26 mouse cellular contexts compared by ENCODE assay signal in the genomic region with DNA sequence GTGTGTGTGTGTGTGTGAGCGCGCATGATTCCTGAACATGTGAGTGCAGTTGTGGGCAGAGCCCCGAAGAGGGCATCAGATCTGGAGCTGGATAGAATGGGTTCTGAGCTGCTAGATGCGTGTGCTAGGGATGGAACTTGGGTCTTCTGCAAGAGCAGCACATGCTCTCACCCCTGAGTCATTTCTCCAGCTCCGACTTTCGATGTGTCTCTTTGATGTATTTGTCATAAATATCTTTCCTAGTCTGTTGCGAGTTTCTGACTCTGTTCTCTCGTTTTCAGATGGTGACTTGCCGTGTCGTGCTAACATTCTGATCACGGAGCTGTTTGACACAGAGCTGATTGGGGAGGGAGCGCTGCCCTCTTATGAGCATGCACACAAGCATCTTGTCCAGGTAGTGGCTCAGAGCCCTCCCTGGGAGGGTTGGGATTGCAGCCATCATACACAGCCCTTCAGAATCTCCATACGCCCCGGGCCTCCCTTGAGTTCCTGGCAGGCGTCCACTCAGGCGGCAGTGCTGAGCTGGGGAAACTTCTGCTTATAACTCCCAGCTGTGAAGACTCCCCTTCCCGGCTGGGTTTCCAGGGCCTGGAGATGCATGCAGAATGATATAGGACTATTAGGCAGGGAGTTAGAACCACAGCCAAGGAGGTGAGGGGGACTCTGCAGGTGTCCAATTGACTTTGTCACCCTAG. TPM values are rescaled to one million over a fixed set of nuclear protein-coding genes. Genes with fewer than 3 reads are reported as not detected.
DNase-seq lines count a peak whose midpoint lies in the region; ATAC-seq and TF ChIP-seq lines count a peak whose summit lies in the region.
"Had no signal": no experiment of that assay in that cellular context is flagged by ENCODE, and none has a peak within 500 bp of the region (broad histone marks: within the 10 kb centered on the region; RNA-seq: fewer than 3 reads in every experiment).

No protein-coding gene starts in this region.

- no peak overlapping the region for H3K4me2 ChIP-seq in hindbrain, postnatal 0 days (ENCODE audit: low read depth, low read length)
- H3K4me2 ChIP-seq: forebrain, embryonic 13.5 days; heart, embryonic 13.5 days; hindbrain, embryonic 12.5 days; lung, embryonic 15.5 days; midbrain, embryonic 12.5 days; neural tube, embryonic 12.5 days had no signal

- no peaks in the 10 kb centered on the region for H3K4me1 ChIP-seq in lung, adult 2 months (ENCODE audit: control insufficient read depth, insufficient read depth, low read length)
- H3K4me1 ChIP-seq in hindbrain, postnatal 0 days (ENCODE audit: insufficient read depth, low read length): no peaks in the 10 kb centered on the region
- H3K4me1 ChIP-seq: forebrain, embryonic 13.5 days; heart, embryonic 13.5 days; hindbrain, embryonic 12.5 days; lung, embryonic 15.5 days; midbrain, embryonic 12.5 days; neural tube, embryonic 12.5 days had no signal

- TF ChIP-seq CTCF in lung, adult 2 months (IDR thresholded peaks at IDR 0.05; ENCODE audit: insufficient read depth, low read length): no peak
- no peak for TF ChIP-seq CTCF in hindbrain, postnatal 0 days (IDR thresholded peaks at IDR 0.05; ENCODE audit: low read depth)

- no peak for ATAC-seq in hindbrain, postnatal 0 days
- ATAC-seq: forebrain, embryonic 13.5 days; intestine, embryonic 16.5 days had no signal

- H3K36me3 ChIP-seq in hindbrain, postnatal 0 days (ENCODE audit: insufficient read depth, low read length): peaks cover 19% of the 10 kb centered on the region

- no peak overlapping the region for H3K27ac ChIP-seq in hindbrain, postnatal 0 days
- H3K27ac ChIP-seq: forebrain, embryonic 13.5 days; heart, embryonic 13.5 days; hindbrain, embryonic 12.5 days; liver, embryonic 14.5 days; lung, embryonic 15.5 days; midbrain, embryonic 12.5 days; neural tube, embryonic 12.5 days had no signal

- no peaks in the 10 kb centered on the region for H3K27me3 ChIP-seq in hindbrain, postnatal 0 days (ENCODE audit: insufficient read depth, low read length)
- H3K27me3 ChIP-seq: forebrain, embryonic 13.5 days; heart, embryonic 13.5 days; hindbrain, embryonic 12.5 days; lung, embryonic 15.5 days; midbrain, embryonic 12.5 days; neural tube, embryonic 12.5 days had no signal

- TF ChIP-seq POLR2A in lung, adult 2 months (IDR thresholded peaks at IDR 0.05; ENCODE audit: borderline replicate concordance, extremely low read depth, low read depth, low read length): no peak

- H3K4me3 ChIP-seq in lung, adult 2 months (replicated peaks; ENCODE audit: extremely low read depth, low read depth, low read length): no peak overlapping the region
- H3K4me3 ChIP-seq in hindbrain, postnatal 0 days (ENCODE audit: low read length): no peak overlapping the region
- H3K4me3 ChIP-seq: forebrain, embryonic 13.5 days; heart, embryonic 13.5 days; hindbrain, embryonic 12.5 days; lung, embryonic 15.5 days; midbrain, embryonic 12.5 days; myocyte; neural tube, embryonic 12.5 days had no signal

- no peak overlapping the region for H3K9ac ChIP-seq in hindbrain, postnatal 0 days (replicated peaks; ENCODE audit: low read length)
- H3K9ac ChIP-seq: forebrain, embryonic 13.5 days; heart, embryonic 13.5 days; hindbrain, embryonic 12.5 days; liver, embryonic 14.5 days; lung, embryonic 15.5 days; midbrain, embryonic 12.5 days; neural tube, embryonic 12.5 days had no signal

- peak; percentile 80 for DNase-seq in heart, adult 11 months
- no peak for DNase-seq in heart, postnatal 25 days (ENCODE audit: low spot score)
- peak; percentile 66 to 74 for DNase-seq in kidney, postnatal 4 days
- DNase-seq in kidney, postnatal 14 days: no peak
- DNase-seq in lung, postnatal 4 days: peak; percentile 12 to 37
- no peak for DNase-seq in lung, adult 2 months
- no peak for DNase-seq in hindbrain, postnatal 0 days (ENCODE audit: low spot score)
- DNase-seq: adrenal gland, adult 2 months; adrenal gland, postnatal 36 days; cerebellum, adult 18-20 months; cerebellum, postnatal 10 days; gastrocnemius, postnatal 25 days; heart, adult 18-20 months; layer of hippocampus, postnatal 36 days; left cerebral cortex, postnatal 4 days; liver; right cerebral cortex, adult 18-20 months had no signal

- intact Hi-C loops in heart, postnatal 25 days (cut with DNase I): no loop called here

- no peaks in the 10 kb centered on the region for H3K9me3 ChIP-seq in hindbrain, postnatal 0 days (ENCODE audit: low read length)
- H3K9me3 ChIP-seq: forebrain, embryonic 13.5 days; heart, embryonic 13.5 days; hindbrain, embryonic 12.5 days; lung, embryonic 15.5 days; midbrain, embryonic 12.5 days; neural tube, embryonic 12.5 days had no signal

- WGBS in lung, adult 2 months: 85% methylated on average over 17 of the region's 17 CpGs
- 88% methylated on average over 17 of the region's 17 CpGs for WGBS in hindbrain, postnatal 0 days

RNA-seq across cellular contexts. Expression of a gene that starts 24.0 kb away (rescaled TPM):
- total RNA-seq in heart, postnatal 25 days (2021): 10 to 100 TPM; 23.1 to 25.8 TPM
- polyA plus RNA-seq in lung, adult 2 months (2012; rRNA removed): 14.2 and 17.0 TPM in 2 replicates
- 60.1 and 71.3 TPM in 2 replicates for total RNA-seq in hindbrain, postnatal 0 days (2014; rRNA removed)
- polyA plus RNA-seq in hindbrain, postnatal 0 days (2015; fragmentation: Nextera tagmentation; extraction: Ambion mirVana): 47.2 and 50.9 TPM in 2 replicates

RNA-seq across cellular contexts. Expression of a gene that starts 24.0 kb away (rescaled TPM):
- 10 to 100 TPM in 1 of 2 experiments, 1 to 10 TPM in 1; 9.6 to 10.9 TPM for total RNA-seq in heart, postnatal 25 days (2021)
- polyA plus RNA-seq in lung, adult 2 months (2012; rRNA removed): 14.2 and 16.5 TPM in 2 replicates
- 56.7 and 67.6 TPM in 2 replicates for total RNA-seq in hindbrain, postnatal 0 days (2014; rRNA removed)
- 36.1 and 37.4 TPM in 2 replicates for polyA plus RNA-seq in hindbrain, postnatal 0 days (2015; fragmentation: Nextera tagmentation; extraction: Ambion mirVana)

Comparison
In these comparisons a context has a peak if more than half of its experiments do, and no peak if none do; other contexts are left out.
1. DNase-seq: peak in heart, adult 11 months (single experiment), kidney, postnatal 4 days (2 of 2) and lung, postnatal 4 days (2 of 2); none in heart, postnatal 25 days (single experiment), kidney, postnatal 14 days (single experiment), lung, adult 2 months (single experiment) and hindbrain, postnatal 0 days (single experiment).